Mouse (Mus musculus): ENCODE measurements around the gene Ankfn1.

DNA sequence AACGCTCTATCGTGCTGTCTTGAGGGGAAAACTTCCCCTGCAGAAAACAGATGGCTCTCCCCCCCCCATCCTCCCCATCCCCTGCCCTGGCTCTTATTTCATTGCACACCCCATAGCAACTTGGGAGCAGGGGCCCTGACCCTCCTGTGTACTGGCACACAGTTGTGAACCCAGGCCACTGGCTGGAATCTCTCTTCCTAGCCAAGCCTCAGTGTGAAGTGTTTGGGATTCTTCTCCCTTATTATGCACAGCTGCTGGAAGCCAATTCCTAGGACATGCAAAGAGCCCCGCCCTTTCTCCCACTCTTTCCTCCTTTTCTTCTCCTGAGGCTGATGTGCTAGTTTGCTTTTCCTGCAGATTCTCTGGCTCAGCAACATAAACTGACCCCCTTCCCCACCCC lies 1.4 kb downstream of the Ankfn1 start:
- no peak for TF ChIP-seq CTCF (IDR thresholded peaks at IDR 0.05; ENCODE audit: borderline replicate concordance, insufficient read depth, low read length)
- TF ChIP-seq POLR2A (IDR thresholded peaks at IDR 0.05; ENCODE audit: low read depth, low read length) = no peak
